Mouse (Mus musculus) embryonic facial prominence, embryonic 11.5 days (tissue): ENCODE measurements at regions not wholly inside any gene's neighbourhood (a gene's known extent, or its start where the extent isn't known, plus 50 kb on each side); places are given as distances from the start of the nearest gene placed in this dataset.

ENCODE experiments used
- ATAC-seq: fragments of 200-750 bp; cut with Nextera tagmentation; replicated peaks from 2 replicates; pipeline ENCODE4 v1.8.0; 2017; ENCODE audit warnings: low read depth; ENCODE audit not compliant: insufficient number of reproducible peaks, low FRiP score, low TSS enrichment
- DNase-seq: peaks from one replicate; pipeline ENCODE4 v3.0.0-alpha.2; 2015; ENCODE audit warnings: low spot score
- H3K27ac ChIP-seq: fragments of 300-500 bp; sonication (generic); replicated peaks from 2 replicates; pipeline ENCODE4 v1.5.1; 2014; ENCODE audit warnings: mild to moderate bottlenecking, low read depth, low read length, control low read depth
- H3K27me3 ChIP-seq: fragments of 300-500 bp; sonication (generic); 2 replicates; pipeline ENCODE4 v1.6.1; 2014; ENCODE audit warnings: mild to moderate bottlenecking, low read length, moderate library complexity, mixed read lengths; ENCODE audit not compliant: control insufficient read depth, insufficient read depth
- H3K36me3 ChIP-seq: fragments of 300-500 bp; sonication (generic); replicated peaks from 2 replicates; pipeline ENCODE4 v1.6.1; 2014; ENCODE audit warnings: low read depth, mild to moderate bottlenecking, low read length, moderate library complexity, mixed read lengths; ENCODE audit not compliant: control insufficient read depth, insufficient read depth
- H3K4me1 ChIP-seq: fragments of 300-500 bp; sonication (generic); 2 replicates; pipeline ENCODE4 v1.6.1; 2014; ENCODE audit warnings: low read length, mixed read lengths; ENCODE audit not compliant: control insufficient read depth, insufficient read depth
- H3K4me2 ChIP-seq: fragments of 300-500 bp; sonication (generic); 2 replicates; pipeline ENCODE4 v1.6.1; 2014; ENCODE audit warnings: low read depth, mild to moderate bottlenecking, control low read depth, low read length, moderate library complexity
- H3K4me3 ChIP-seq: fragments of 300-500 bp; sonication (generic); 2 replicates; pipeline ENCODE4 v1.5.1; 2014; ENCODE audit warnings: low read depth, low read length, control low read depth
- H3K9ac ChIP-seq: fragments of 300-500 bp; sonication (generic); replicated peaks from 2 replicates; pipeline ENCODE4 v1.6.1; 2014; ENCODE audit warnings: mild to moderate bottlenecking, control low read depth, low read length
- H3K9me3 ChIP-seq: fragments of 300-500 bp; sonication (generic); replicated peaks from 2 replicates; pipeline ENCODE4 v1.6.1; 2016; ENCODE audit warnings: mild to moderate bottlenecking, low read length, inconsistent platforms, mixed read lengths; ENCODE audit not compliant: control insufficient read depth
- WGBS: fragments of 180-500 bp; shearing (Covaris S2); extraction: QIAGEN DNeasy Blood & Tissue Kit; methylation state at CpG from one replicate; pipeline ENCODE4 v1.1.7; 2014; 5-methylcytosine and 5-hydroxymethylcytosine counted together

- H3K9ac ChIP-seq = no peak overlapping the region
- no peak for DNase-seq
Measured at GRCm38 (mm10) chr12:7457036-7457435, 520.4 kb upstream of the Apob start.

GRCm38 (mm10) chr12:7457544-7457943, 519.9 kb upstream of the Apob start:
- 93% methylated on average over 4 of the region's 4 CpGs for WGBS

More at GRCm38 (mm10) chr12:7457036-7457435, 520.4 kb upstream of the Apob start:
- no peak overlapping the region for H3K27ac ChIP-seq
- H3K4me1 ChIP-seq = no peaks in the 10 kb centered on the region
- H3K9me3 ChIP-seq = no peaks in the 10 kb centered on the region
- no peak for ATAC-seq
- no peak overlapping the region for H3K4me2 ChIP-seq
- no peaks in the 10 kb centered on the region for H3K27me3 ChIP-seq
- H3K36me3 ChIP-seq = no peaks in the 10 kb centered on the region
- 87% methylated on average over 5 of the region's 5 CpGs for whole genome bisulfite sequencing
- no peak overlapping the region for H3K4me3 ChIP-seq

GRCm38 (mm10) chr12:7464947-7465346, 512.5 kb upstream of the Apob start:
- H3K9me3 ChIP-seq = no peaks in the 10 kb centered on the region
- no peaks in the 10 kb centered on the region for H3K27me3 ChIP-seq
- H3K4me2 ChIP-seq = no peak overlapping the region
- no peak overlapping the region for H3K27ac ChIP-seq
- H3K4me3 ChIP-seq = no peak overlapping the region
- H3K36me3 ChIP-seq = no peaks in the 10 kb centered on the region
- H3K9ac ChIP-seq = no peak overlapping the region
- DNase-seq = peak; percentile 12
- H3K4me1 ChIP-seq = no peaks in the 10 kb centered on the region
- WGBS = 9% methylated on average over 1 of the region's 1 CpGs
- ATAC-seq = no peak

More at GRCm38 (mm10) chr12:7457544-7457943, 519.9 kb upstream of the Apob start:
- DNase-seq (no peak), ATAC-seq (no peak)
- H3K4me1 ChIP-seq = no peaks in the 10 kb centered on the region
- no peak overlapping the region for H3K27ac ChIP-seq
- H3K36me3 ChIP-seq = no peaks in the 10 kb centered on the region
- H3K27me3 ChIP-seq = no peaks in the 10 kb centered on the region
- H3K9ac ChIP-seq = no peak overlapping the region
- H3K9me3 ChIP-seq = no peaks in the 10 kb centered on the region
- no peak overlapping the region for H3K4me3 ChIP-seq
- no peak overlapping the region for H3K4me2 ChIP-seq

GRCm38 (mm10) chr12:7512579-7513248, 464.7 kb upstream of the Apob start:
- Histone ChIP-seq H3K4me3 (no peak overlapping the region), H3K27me3 (no peaks in the 10 kb centered on the region), H3K4me2 (no peak overlapping the region), H3K36me3 (no peaks in the 10 kb centered on the region), H3K9me3 (no peaks in the 10 kb centered on the region), H3K4me1 (no peaks in the 10 kb centered on the region), H3K27ac (no peak overlapping the region), H3K9ac (no peak overlapping the region)
- ATAC-seq (no peak), DNase-seq (no peak)
- 81% methylated on average over 12 of the region's 12 CpGs for WGBS

- Histone ChIP-seq H3K4me1 (no peaks in the 10 kb centered on the region), H3K9ac (no peak overlapping the region), H3K36me3 (no peaks in the 10 kb centered on the region), H3K4me3 (no peak overlapping the region), H3K4me2 (no peak overlapping the region), H3K27ac (no peak overlapping the region), H3K27me3 (no peaks in the 10 kb centered on the region), H3K9me3 (no peaks in the 10 kb centered on the region)
- no peak for DNase-seq
- ATAC-seq = no peak
Measured at GRCm38 (mm10) chr12:7537389-7537788, 440.1 kb upstream of the Apob start.

- ATAC-seq (no peak), DNase-seq (peak; percentile 85)
- Histone ChIP-seq H3K27ac (no peak overlapping the region), H3K4me3 (no peak overlapping the region), H3K36me3 (no peaks in the 10 kb centered on the region), H3K9me3 (no peaks in the 10 kb centered on the region), H3K27me3 (no peaks in the 10 kb centered on the region), H3K4me1 (no peaks in the 10 kb centered on the region), H3K9ac (no peak overlapping the region), H3K4me2 (no peak overlapping the region)
- 52% methylated on average over 8 of the region's 8 CpGs for WGBS
Measured at GRCm38 (mm10) chr12:7543281-7543981, 434.0 kb upstream of the Apob start.

- ATAC-seq = no peak
- H3K4me2 ChIP-seq = no peak overlapping the region
- no peaks in the 10 kb centered on the region for H3K36me3 ChIP-seq
- H3K4me3 ChIP-seq = no peak overlapping the region
- DNase-seq = no peak
- H3K4me1 ChIP-seq = no peaks in the 10 kb centered on the region
- WGBS = 77% methylated on average over 1 of the region's 1 CpGs
- no peak overlapping the region for H3K9ac ChIP-seq
- H3K27me3 ChIP-seq = no peaks in the 10 kb centered on the region
- no peak overlapping the region for H3K27ac ChIP-seq
- no peaks in the 10 kb centered on the region for H3K9me3 ChIP-seq
Measured at GRCm38 (mm10) chr12:7548759-7549158, 428.7 kb upstream of the Apob start.

GRCm38 (mm10) chr12:7560245-7560644, 417.2 kb upstream of the Apob start:
- H3K36me3 ChIP-seq = no peaks in the 10 kb centered on the region
- H3K4me2 ChIP-seq = no peak overlapping the region
- H3K4me1 ChIP-seq = no peaks in the 10 kb centered on the region
- H3K9ac ChIP-seq = no peak overlapping the region
- no peaks in the 10 kb centered on the region for H3K27me3 ChIP-seq
- H3K4me3 ChIP-seq = no peak overlapping the region
- no peak overlapping the region for H3K27ac ChIP-seq
- DNase-seq (no peak), ATAC-seq (no peak)
- 81% methylated on average over 1 of the region's 1 CpGs for WGBS
- no peaks in the 10 kb centered on the region for H3K9me3 ChIP-seq
